ENCODE assay signal across 1 mouse cellular context in the genomic region with DNA sequence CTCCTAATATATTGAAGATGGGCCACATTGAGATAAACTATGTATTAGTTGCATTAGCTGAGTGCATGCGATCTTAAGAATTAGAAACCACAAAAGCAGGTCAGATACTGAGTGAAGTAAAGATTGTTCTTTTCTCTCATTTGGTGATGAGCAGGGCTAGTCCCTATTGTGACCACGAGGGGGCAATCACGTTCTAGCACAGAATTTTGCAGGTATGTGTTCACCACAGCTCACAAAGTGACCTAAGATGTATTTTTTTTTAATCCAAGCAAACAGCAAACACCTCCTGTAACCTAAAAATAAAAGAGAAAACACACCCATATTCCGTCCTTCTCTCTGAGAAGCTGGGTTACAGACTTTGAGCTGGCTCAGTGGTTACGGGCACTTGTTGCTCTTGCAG.
TF ChIP-seq lines count a peak whose summit lies in the region.

No protein-coding gene starts in this region.

TF ChIP-seq in MEL, 35 proteins besides CTCF, POLR2A, EP300 and RAD21 (continued from another document):
- TF ChIP-seq SMC3 (IDR thresholded peaks at IDR 0.05; ENCODE audit: low read depth, low read length) (no peak), UBTF (IDR thresholded peaks at IDR 0.05; ENCODE audit: borderline replicate concordance, insufficient read depth, low read depth, low read length) (no peak), CHD1 (IDR thresholded peaks at IDR 0.05; ENCODE audit: low read depth, low read length) (no peak), MAX (IDR thresholded peaks at IDR 0.05; ENCODE audit: low read length) (no peak), NELFE (IDR thresholded peaks at IDR 0.05; ENCODE audit: low read depth, low read length) (no peak)
